Mouse (Mus musculus): Measurements from ENCODE around the gene Sass6. TPM values are rescaled to one million over a fixed set of nuclear protein-coding genes. Genes with fewer than 3 reads are reported as not detected.

Sass6 gene
- polyA plus RNA-seq, 1 experiment from 2014 or later: 3.7 TPM

GRCm38 (mm10) chr3:116620636-116621370 is 26.0 kb downstream of the Sass6 start:
- 0 out of 2 replicates have a peak, but pooled peaks cover 6% of the 10 kb centered on the region for H3K36me3 ChIP-seq (ENCODE audit: insufficient read depth, low read length)
- DNase-seq (ENCODE audit: low spot score) (no peak), ATAC-seq (no peak)
- WGBS: 91% methylated on average over 7 of the region's 7 CpGs
- H3K4me3 ChIP-seq (ENCODE audit: low read depth, low read length): no peak overlapping the region
- no peak overlapping the region for H3K4me2 ChIP-seq (replicated peaks; ENCODE audit: low read depth, low read length)
- no peaks in the 10 kb centered on the region for H3K4me1 ChIP-seq (ENCODE audit: insufficient read depth, low read depth, low read length)
- H3K27me3 ChIP-seq (replicated peaks; ENCODE audit: insufficient read depth, low read length): no peaks in the 10 kb centered on the region
- no peak for TF ChIP-seq EP300 (IDR thresholded peaks at IDR 0.05)
- TF ChIP-seq CTCF (IDR thresholded peaks at IDR 0.05): no peak
- H3K9ac ChIP-seq (replicated peaks; ENCODE audit: low read depth): no peak overlapping the region
- H3K9me3 ChIP-seq (ENCODE audit: low read length): no peaks in the 10 kb centered on the region
- H3K27ac ChIP-seq (ENCODE audit: low read length): no peak overlapping the region

DNA sequence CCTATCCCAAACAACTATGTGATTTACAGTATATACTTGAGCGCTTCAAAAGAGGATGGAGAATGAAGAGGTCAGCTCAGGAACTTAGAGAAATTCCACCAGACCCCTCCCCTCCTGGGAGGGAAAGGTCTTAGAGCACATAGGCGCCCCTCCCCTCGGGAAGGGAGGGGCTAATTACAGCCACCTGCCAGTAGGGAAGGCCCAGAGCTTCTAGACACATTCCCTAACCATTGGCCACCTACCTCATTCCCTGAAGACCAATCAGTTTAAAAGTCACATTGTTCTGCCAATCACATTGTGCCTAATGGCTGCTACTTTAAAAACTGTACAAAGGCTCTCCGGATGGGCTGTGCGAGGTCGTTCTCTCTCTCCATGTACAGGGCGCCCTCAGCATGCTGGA is 27.9 kb downstream of the Sass6 start:
- H3K27me3 ChIP-seq (replicated peaks; ENCODE audit: insufficient read depth, low read length): no peaks in the 10 kb centered on the region
- H3K4me1 ChIP-seq (ENCODE audit: insufficient read depth, low read depth, low read length): no peaks in the 10 kb centered on the region
- DNase-seq (ENCODE audit: low spot score) (no peak), ATAC-seq (no peak)
- no peak for TF ChIP-seq CTCF (IDR thresholded peaks at IDR 0.05)
- TF ChIP-seq EP300 (IDR thresholded peaks at IDR 0.05): no peak
- no peak overlapping the region for H3K4me3 ChIP-seq (ENCODE audit: low read depth, low read length)
- H3K9ac ChIP-seq (replicated peaks; ENCODE audit: low read depth): no peak overlapping the region
- H3K9me3 ChIP-seq (ENCODE audit: low read length): no peaks in the 10 kb centered on the region
- 92% methylated on average over 7 of the region's 7 CpGs for WGBS
- no peak overlapping the region for H3K4me2 ChIP-seq (replicated peaks; ENCODE audit: low read depth, low read length)
- H3K27ac ChIP-seq (ENCODE audit: low read length): no peak overlapping the region
- 0 out of 2 replicates have a peak, but pooled peaks cover 6% of the 10 kb centered on the region for H3K36me3 ChIP-seq (ENCODE audit: insufficient read depth, low read length)

DNA sequence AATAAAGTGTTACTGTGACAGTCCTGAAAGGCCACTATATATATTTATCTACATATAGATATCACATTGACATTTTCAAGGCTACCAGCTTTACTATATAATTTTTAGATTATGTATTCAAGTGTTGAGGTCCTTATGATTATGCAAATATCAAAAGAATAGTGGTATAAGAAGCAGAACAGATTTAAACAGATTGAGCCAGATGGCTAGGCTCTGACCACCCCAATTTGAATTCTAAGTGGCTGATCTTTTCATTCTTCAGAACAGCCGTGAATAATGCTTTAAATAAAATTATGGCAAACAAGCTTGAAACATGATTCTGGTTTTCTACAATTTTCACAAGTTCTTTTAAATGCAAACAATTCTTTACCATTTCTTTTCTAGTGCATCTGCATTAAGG is 36.7 kb downstream of the Sass6 start:
- WGBS: 84% methylated on average over 1 of the region's 1 CpGs

DNA sequence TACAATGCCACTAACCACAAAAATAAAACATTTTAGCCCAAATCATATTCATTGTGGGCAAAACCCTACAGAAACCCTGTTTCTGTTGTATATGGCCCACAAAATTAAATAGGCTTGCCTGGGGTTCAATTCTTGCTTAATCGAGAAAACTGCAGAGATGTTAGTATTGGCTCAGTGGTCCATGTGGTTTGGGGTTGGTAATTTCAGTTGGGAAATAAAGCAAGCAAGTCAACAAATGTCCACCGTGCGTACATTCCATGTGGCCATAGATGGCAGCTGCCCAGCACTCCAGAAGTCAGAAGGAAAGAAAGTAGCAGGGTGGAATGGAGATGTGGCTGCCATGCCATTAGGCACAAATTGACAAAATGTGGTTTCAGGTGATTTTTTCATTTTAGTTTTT is 38.2 kb downstream of the Sass6 start:
- WGBS: 86% methylated on average over 3 of the region's 3 CpGs
- peaks cover 30% of the 10 kb centered on the region; the same call in 1 of the 2 replicates for H3K36me3 ChIP-seq (ENCODE audit: insufficient read depth, low read length)
- no peak for TF ChIP-seq CTCF (IDR thresholded peaks at IDR 0.05)
- TF ChIP-seq EP300 (IDR thresholded peaks at IDR 0.05): no peak
- no peak overlapping the region for H3K4me3 ChIP-seq (ENCODE audit: low read depth, low read length)
- H3K27me3 ChIP-seq (replicated peaks; ENCODE audit: insufficient read depth, low read length): no peaks in the 10 kb centered on the region
- DNase-seq (ENCODE audit: low spot score): no peak
- H3K27ac ChIP-seq (ENCODE audit: low read length): no peak overlapping the region
- no peak for ATAC-seq
- H3K4me2 ChIP-seq (replicated peaks; ENCODE audit: low read depth, low read length): no peak overlapping the region
- no peak overlapping the region for H3K9ac ChIP-seq (replicated peaks; ENCODE audit: low read depth)
- no peaks in the 10 kb centered on the region for H3K4me1 ChIP-seq (ENCODE audit: insufficient read depth, low read depth, low read length)
- H3K9me3 ChIP-seq (ENCODE audit: low read length): no peaks in the 10 kb centered on the region

More for the DNA sequence above, 36.7 kb downstream of the Sass6 start:
- no peaks in the 10 kb centered on the region for H3K9me3 ChIP-seq (ENCODE audit: low read length)
- H3K27me3 ChIP-seq (replicated peaks; ENCODE audit: insufficient read depth, low read length): no peaks in the 10 kb centered on the region
- no peak overlapping the region for H3K4me3 ChIP-seq (ENCODE audit: low read depth, low read length)
- no peak overlapping the region for H3K4me2 ChIP-seq (replicated peaks; ENCODE audit: low read depth, low read length)
- H3K36me3 ChIP-seq (ENCODE audit: insufficient read depth, low read length): peaks cover 30% of the 10 kb centered on the region; the same call in 1 of the 2 replicates
- ATAC-seq (no peak), DNase-seq (ENCODE audit: low spot score) (no peak)
- H3K4me1 ChIP-seq (ENCODE audit: insufficient read depth, low read depth, low read length): no peaks in the 10 kb centered on the region
- TF ChIP-seq CTCF (IDR thresholded peaks at IDR 0.05): no peak
- no peak overlapping the region for H3K27ac ChIP-seq (ENCODE audit: low read length)
- H3K9ac ChIP-seq (replicated peaks; ENCODE audit: low read depth): no peak overlapping the region

GRCm38 (mm10) chr3:116634091-116634490 is 39.3 kb downstream of the Sass6 start:
- WGBS: 83% methylated on average over 3 of the region's 3 CpGs
- DNase-seq (ENCODE audit: low spot score) (no peak), ATAC-seq (no peak)
- Histone ChIP-seq H3K4me2 (replicated peaks; ENCODE audit: low read depth, low read length) (no peak overlapping the region), H3K9ac (replicated peaks; ENCODE audit: low read depth) (no peak overlapping the region), H3K36me3 (ENCODE audit: insufficient read depth, low read length) (peaks cover 30% of the 10 kb centered on the region; the same call in 1 of the 2 replicates), H3K9me3 (ENCODE audit: low read length) (no peaks in the 10 kb centered on the region), H3K27me3 (replicated peaks; ENCODE audit: insufficient read depth, low read length) (no peaks in the 10 kb centered on the region), H3K27ac (ENCODE audit: low read length) (no peak overlapping the region), H3K4me3 (ENCODE audit: low read depth, low read length) (no peak overlapping the region), H3K4me1 (ENCODE audit: insufficient read depth, low read depth, low read length) (no peaks in the 10 kb centered on the region)
- TF ChIP-seq EP300 (IDR thresholded peaks at IDR 0.05): no peak

GRCm38 (mm10) chr3:116634853-116635252 is 40.1 kb downstream of the Sass6 start:
- H3K4me2 ChIP-seq (replicated peaks; ENCODE audit: low read depth, low read length): no peak overlapping the region
- ATAC-seq (no peak), DNase-seq (ENCODE audit: low spot score) (no peak)
- H3K4me3 ChIP-seq (ENCODE audit: low read depth, low read length): no peak overlapping the region
- no peaks in the 10 kb centered on the region for H3K9me3 ChIP-seq (ENCODE audit: low read length)
- H3K9ac ChIP-seq (replicated peaks; ENCODE audit: low read depth): no peak overlapping the region
- no peaks in the 10 kb centered on the region for H3K4me1 ChIP-seq (ENCODE audit: insufficient read depth, low read depth, low read length)
- peaks cover 35% of the 10 kb centered on the region for H3K36me3 ChIP-seq (ENCODE audit: insufficient read depth, low read length)
- H3K27me3 ChIP-seq (replicated peaks; ENCODE audit: insufficient read depth, low read length): no peaks in the 10 kb centered on the region
- TF ChIP-seq EP300 (IDR thresholded peaks at IDR 0.05) (no peak), CTCF (IDR thresholded peaks at IDR 0.05) (no peak)
- WGBS: 88% methylated on average over 8 of the region's 8 CpGs
- H3K27ac ChIP-seq (ENCODE audit: low read length): no peak overlapping the region

All from lung, postnatal 0 days (tissue).